Mouse (Mus musculus) CD8-positive naive resting alpha-beta T cell, adult 2 months (primary cell): Measurements from ENCODE around the gene Hc.

ENCODE experiments used
- DNase-seq, 2 experiments: peaks; one replicate each; pipeline ENCODE4 v3.0.0; 2022; ENCODE audit warnings: low read depth in 2 of 2, low spot score in 2 of 2

The Hc gene

GRCm38 (mm10) chr2:35058325-35058724 is 2.9 kb downstream of the Hc start:
- DNase-seq = no peak

GRCm38 (mm10) chr2:35057243-35057642 is 4.0 kb downstream of the Hc start:
- no peak for DNase-seq

DNA sequence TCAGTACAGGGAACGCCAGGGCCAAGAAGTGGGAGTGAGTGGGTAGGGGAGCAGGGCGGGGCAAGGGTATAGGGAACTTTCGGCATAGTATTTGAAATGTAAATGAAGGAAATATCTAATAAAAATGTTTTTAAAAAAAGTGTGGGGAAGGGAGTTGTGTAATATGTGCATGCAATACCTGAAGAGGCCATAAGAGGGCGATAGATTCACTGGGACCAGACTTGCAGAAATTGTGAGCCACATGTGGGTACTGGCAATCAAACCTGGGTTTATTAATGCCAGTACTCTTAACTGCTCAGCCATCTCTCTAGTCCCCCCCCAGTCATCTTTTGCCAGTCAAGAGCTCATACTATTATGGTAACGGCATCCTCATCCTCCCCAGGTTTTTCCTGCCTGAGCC is 12.4 kb downstream of the Hc start:
- DNase-seq = peak; percentile 33 to 39

- DNase-seq = peak; percentile 7 to 31
These were observed 16.3 kb downstream of the Hc start for GRCm38 (mm10) chr2:35044956-35045355.

GRCm38 (mm10) chr2:35038580-35039375 is 22.5 kb downstream of the Hc start:
- DNase-seq = peak in 1 of 2 experiments; percentile 5

GRCm38 (mm10) chr2:35024646-35025154 is 36.5 kb downstream of the Hc start:
- DNase-seq = no peak

DNA sequence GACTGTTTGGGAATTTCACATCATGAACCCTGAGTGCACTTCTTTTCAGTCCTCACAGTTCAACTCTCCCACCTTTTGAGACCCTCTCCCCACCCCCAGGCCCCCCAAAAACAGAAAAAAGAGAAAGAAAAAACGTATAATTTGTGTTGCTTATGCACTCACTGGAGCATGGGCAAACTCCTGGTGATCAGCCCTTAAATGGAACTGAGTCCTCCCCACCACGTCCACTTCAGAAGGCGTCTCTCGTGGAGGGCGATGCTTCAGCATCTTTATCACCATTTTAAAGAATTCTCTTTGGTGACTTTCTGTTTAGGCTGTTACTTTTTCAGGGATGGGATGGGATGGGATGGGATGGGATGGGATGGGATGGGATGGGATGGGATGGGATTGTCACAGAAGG is 39.4 kb downstream of the Hc start:
- no peak for DNase-seq

DNA sequence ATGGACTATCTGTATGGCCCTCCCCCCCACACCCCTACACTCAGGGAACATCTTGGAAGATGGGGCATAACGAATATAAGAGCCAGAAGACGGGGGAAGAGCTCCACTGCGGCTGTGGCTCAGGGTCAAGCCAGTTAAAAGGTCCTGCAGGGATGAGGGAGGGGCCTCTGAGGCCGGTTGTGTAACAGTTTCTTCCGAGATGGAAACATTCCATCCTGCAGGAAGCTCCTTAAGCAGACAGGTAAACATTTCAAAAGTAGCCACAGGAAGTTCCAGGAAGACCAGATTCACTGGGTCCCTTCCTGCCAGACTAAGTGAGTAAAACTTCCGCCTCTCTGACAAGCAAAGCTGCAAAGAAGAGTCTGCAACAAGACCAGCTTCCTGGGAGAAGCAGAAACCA is 45.4 kb downstream of the Hc start:
- DNase-seq = no peak

DNA sequence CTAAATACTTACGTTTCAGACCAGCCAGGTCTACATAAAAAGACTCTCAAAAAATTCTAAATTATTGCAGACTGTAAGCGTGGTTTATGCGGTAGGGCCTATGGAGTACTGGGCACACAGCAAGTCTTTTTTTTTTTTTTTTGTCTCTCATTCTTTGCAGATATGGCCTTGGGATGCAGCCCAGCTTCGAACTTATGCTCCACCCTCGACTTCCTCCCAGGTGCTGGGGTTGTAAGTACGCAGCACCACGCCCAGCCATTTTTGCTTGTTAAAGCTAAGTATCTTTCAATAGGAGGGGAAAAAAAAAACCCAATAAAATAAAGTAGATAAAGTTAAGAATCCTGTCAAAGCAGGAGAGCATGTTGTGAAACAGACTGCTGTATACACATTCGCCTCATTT is 49.6 kb downstream of the Hc start:
- no peak for DNase-seq

GRCm38 (mm10) chr2:34998956-34999355 is 62.3 kb downstream of the Hc start:
- no peak for DNase-seq

GRCm38 (mm10) chr2:34996506-34996905 is 64.7 kb downstream of the Hc start:
- DNase-seq = no peak

DNA sequence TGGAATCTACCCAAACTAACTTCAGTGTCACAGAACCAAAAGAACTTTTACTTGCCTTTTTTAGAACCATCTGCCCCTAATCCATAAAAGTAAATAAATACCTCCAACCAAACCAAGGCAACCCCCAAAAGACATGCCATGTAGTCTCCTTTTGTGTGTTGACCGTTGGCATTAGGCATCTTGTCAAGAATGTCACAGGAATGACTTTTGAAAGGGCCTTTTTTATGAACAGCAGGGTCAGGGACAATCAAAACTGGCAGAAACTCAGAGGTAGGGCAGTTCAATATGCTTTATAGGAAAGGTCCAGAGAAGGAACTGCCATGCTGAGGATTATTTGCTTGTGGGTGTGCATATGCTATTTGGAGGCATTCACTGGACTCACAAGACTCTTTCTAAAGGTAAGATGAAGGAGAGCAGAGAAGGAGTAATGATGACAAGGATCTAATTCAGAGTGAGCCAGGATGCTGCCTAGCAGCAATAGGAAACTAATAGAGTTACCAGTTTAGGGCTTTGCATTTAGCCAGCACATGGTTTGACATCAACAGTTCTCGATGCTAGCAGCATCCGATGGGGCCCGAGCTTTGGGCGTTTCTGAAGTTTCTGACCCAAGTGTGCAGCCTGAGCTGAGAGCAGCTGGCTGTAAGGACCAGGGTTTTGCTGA is 67.4 kb downstream of the Hc start:
- DNase-seq = no peak

GRCm38 (mm10) chr2:34992729-34993695 is 68.2 kb downstream of the Hc start:
- DNase-seq = no peak

- no peak for DNase-seq
These were observed 69.3 kb downstream of the Hc start for GRCm38 (mm10) chr2:34991966-34992365.

GRCm38 (mm10) chr2:34989749-34990148 is 71.5 kb downstream of the Hc start:
- no peak for DNase-seq

GRCm38 (mm10) chr2:34987595-34987994 is 73.6 kb downstream of the Hc start:
- no peak for DNase-seq

- DNase-seq = no peak
These were observed 76.4 kb downstream of the Hc start for GRCm38 (mm10) chr2:34984885-34985284.

DNA sequence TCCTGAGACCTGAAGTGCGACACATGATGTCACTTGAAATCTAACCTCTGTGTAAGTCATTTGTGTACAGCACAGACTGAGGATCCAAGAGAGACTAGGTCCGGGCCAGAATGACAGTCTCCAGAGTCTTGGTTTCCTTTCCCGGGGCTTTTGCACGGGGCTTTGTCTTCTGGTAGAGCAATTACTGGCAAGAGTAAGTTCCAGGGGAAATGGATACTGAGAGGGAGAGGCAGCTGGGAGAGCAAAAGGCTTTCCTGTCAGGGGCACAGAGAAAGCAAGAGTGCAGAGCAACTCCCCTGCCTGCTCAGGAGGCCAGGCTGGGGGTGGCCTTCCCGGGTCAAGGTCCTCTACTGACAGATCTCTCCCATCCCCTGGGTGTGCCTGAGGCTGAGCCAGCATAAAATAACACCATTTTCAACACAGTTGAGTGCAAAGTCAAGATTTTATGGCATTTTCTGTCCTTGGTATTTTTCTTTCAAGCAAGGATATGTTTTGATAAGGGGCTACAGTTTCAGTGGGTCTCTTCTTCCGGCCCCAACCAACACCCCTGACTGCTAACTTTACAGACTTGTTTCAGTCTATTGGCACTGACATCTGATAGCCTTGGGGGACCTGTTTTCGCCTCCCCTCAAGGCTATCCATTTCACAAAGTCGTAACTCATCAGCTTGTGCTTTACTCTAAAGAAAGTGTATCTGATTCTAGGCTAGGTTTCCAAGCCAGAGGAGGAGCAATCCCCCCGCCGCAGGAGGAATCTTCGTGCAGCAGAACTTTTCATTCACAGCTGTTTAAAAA is 78.1 kb downstream of the Hc start:
- DNase-seq = no peak

GRCm38 (mm10) chr2:34982096-34982724 is 79.0 kb downstream of the Hc start:
- no peak for DNase-seq

DNA sequence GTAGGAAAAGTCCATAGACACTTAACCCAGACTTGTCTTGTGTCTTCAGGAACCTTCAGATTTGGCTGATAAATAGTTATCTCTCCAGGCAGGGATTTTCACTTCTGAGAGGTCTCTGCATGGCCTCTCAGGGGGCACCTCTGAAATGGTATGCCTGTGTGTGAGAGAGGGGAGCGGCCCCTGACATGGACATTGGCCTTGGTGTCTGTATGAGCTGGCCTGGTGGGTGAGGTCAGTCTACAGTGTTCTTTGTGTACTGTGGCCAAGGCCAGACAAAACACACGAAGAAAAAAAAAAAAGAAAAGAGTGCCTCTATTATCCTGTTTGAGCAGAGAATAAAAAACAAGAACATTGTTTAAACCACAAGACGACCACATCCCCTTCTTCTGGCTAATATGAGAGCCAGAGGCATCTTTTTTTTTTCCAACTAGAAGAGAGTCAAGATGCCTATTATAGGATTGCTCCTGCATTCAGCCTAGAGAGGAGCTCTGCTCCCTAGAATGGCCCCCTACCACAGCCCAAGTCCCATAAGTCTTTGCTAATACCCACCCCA is 81.7 kb downstream of the Hc start:
- no peak for DNase-seq
